Mouse (Mus musculus): Measurements from ENCODE around the gene Ccl11.

GRCm38 (mm10) chr11:82035356-82035755, 22.3 kb upstream of the Ccl11 start, which contains the start of gene Ccl2:
- TF ChIP-seq CTCF (IDR thresholded peaks at IDR 0.05; ENCODE audit: low read depth) (no peak), EP300 (optimal IDR thresholded peaks at IDR 0.05) (no peak)

Measured in stomach, postnatal 0 days (tissue).